Mouse (Mus musculus): Measurements from ENCODE around the gene Papss1. TPM values are rescaled to one million over a fixed set of nuclear protein-coding genes. Genes with fewer than 3 reads are reported as not detected.

Gene Papss1
- polyA plus RNA-seq, 1 experiment: 48.7 TPM

DNA sequence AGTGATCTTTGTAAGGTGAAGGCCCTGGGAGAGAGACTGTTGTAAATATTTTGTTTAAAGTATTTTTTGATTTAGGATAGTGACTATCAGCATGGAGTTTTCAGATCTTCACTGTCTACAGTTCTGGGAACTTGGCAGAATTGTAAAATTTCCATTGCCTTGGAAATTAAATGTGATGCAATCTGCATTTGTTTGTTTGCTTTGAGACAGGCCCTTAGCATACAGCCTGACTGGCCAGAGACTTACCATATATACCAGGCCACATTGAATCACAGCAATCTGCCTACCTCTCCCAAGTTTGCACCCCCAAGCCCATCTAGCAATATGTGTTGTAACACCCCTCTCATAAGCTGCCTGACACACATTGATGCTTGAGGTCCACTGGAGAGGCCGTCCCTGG lies 36.8 kb downstream of the Papss1 start:
- Histone ChIP-seq H3K4me3 (no peak overlapping the region), H3K36me3 (ENCODE audit: control insufficient read depth, insufficient read depth) (peaks cover 12% of the 10 kb centered on the region), H3K4me2 (ENCODE audit: low read depth) (no peak overlapping the region), H3K27me3 (ENCODE audit: control insufficient read depth, insufficient read depth, insufficient read length) (no peaks in the 10 kb centered on the region), H3ac (ENCODE audit: control insufficient read depth, insufficient read length) (no peak overlapping the region), H3K79me2 (ENCODE audit: control insufficient read depth, insufficient read depth) (no peaks in the 10 kb centered on the region)
- TF ChIP-seq CEBPB (IDR thresholded peaks at IDR 0.05; ENCODE audit: insufficient read depth, poor library complexity, severe bottlenecking): no peak
- TF ChIP-seq E2F4 (IDR thresholded peaks at IDR 0.05; ENCODE audit: insufficient read depth): no peak
- no peak for TF ChIP-seq MYOD1 (IDR thresholded peaks at IDR 0.05; ENCODE audit: control insufficient read depth in 1 of 3, insufficient read length in 2 of 3, low read depth in 2 of 3)
- TF ChIP-seq TCF12 (IDR thresholded peaks at IDR 0.05; ENCODE audit: insufficient read depth, poor library complexity, severe bottlenecking): no peak
- TF ChIP-seq MYOG (IDR thresholded peaks at IDR 0.05; ENCODE audit: control insufficient read depth in 1 of 3, insufficient read depth in 1 of 3, insufficient read length in 2 of 3, low read depth in 2 of 3): no peak
- no peak for TF ChIP-seq REST (IDR thresholded peaks at IDR 0.05; ENCODE audit: insufficient read depth, insufficient read length)
- no peak for TF ChIP-seq POLR2AphosphoS2 (IDR thresholded peaks at IDR 0.05; ENCODE audit: insufficient read length, low read depth)
- TF ChIP-seq TCF3 (IDR thresholded peaks at IDR 0.05; ENCODE audit: insufficient read length, low read depth): no peak
- no peak for TF ChIP-seq MAX (IDR thresholded peaks at IDR 0.05; ENCODE audit: low read depth)
- TF ChIP-seq SRF (IDR thresholded peaks at IDR 0.05; ENCODE audit: control insufficient read depth, insufficient read length, low read depth): no peak
- no peak for TF ChIP-seq POLR2A (IDR thresholded peaks at IDR 0.05; ENCODE audit: insufficient read length, low read depth)
- TF ChIP-seq USF1 (IDR thresholded peaks at IDR 0.05; ENCODE audit: low read depth): no peak

GRCm38 (mm10) chr3:131602995-131603414 lies 38.4 kb downstream of the Papss1 start:
- no peaks in the 10 kb centered on the region for H3K27me3 ChIP-seq (ENCODE audit: control insufficient read depth, insufficient read depth, insufficient read length)
- H3K4me2 ChIP-seq (ENCODE audit: low read depth): no peak overlapping the region
- H3K4me3 ChIP-seq: no peak overlapping the region
- no peaks in the 10 kb centered on the region for H3K79me2 ChIP-seq (ENCODE audit: control insufficient read depth, insufficient read depth)
- peaks cover 24% of the 10 kb centered on the region for H3K36me3 ChIP-seq (ENCODE audit: control insufficient read depth, insufficient read depth)
- TF ChIP-seq USF1 (IDR thresholded peaks at IDR 0.05; ENCODE audit: low read depth) (no peak), TCF3 (IDR thresholded peaks at IDR 0.05; ENCODE audit: insufficient read length, low read depth) (no peak), MAX (IDR thresholded peaks at IDR 0.05; ENCODE audit: low read depth) (no peak), SRF (IDR thresholded peaks at IDR 0.05; ENCODE audit: control insufficient read depth, insufficient read length, low read depth) (no peak), REST (IDR thresholded peaks at IDR 0.05; ENCODE audit: insufficient read depth, insufficient read length) (no peak), E2F4 (IDR thresholded peaks at IDR 0.05; ENCODE audit: insufficient read depth) (no peak), MYOD1 (IDR thresholded peaks at IDR 0.05; ENCODE audit: control insufficient read depth in 1 of 3, insufficient read length in 2 of 3, low read depth in 2 of 3) (no peak)
- no peak overlapping the region for H3ac ChIP-seq (ENCODE audit: control insufficient read depth, insufficient read length)

DNA sequence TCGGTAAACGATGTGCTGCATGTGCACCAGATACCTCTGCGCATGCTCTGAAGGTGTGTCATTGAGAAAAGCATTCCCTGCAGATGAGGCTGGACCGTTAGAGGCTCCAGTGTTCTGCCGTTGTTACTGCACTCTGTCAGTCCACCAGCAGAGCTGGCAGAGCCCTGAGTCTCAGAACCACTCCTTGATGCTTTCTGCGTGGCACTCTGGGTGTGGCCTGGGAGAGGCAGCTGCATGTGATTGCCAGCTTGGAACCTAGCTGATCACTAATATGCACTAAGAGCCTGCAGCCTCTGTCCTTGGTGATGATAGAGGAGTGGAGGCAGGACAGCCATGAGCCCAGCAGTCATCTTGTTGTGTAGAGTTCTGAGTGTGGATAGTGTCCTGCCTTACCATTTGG lies 43.5 kb downstream of the Papss1 start:
- Histone ChIP-seq H3K4me2 (ENCODE audit: low read depth) (no peak overlapping the region), H3ac (ENCODE audit: control insufficient read depth, insufficient read length) (no peak overlapping the region), H3K36me3 (ENCODE audit: control insufficient read depth, insufficient read depth) (peaks cover 26% of the 10 kb centered on the region), H3K79me2 (ENCODE audit: control insufficient read depth, insufficient read depth) (no peaks in the 10 kb centered on the region), H3K27me3 (ENCODE audit: control insufficient read depth, insufficient read depth, insufficient read length) (no peaks in the 10 kb centered on the region), H3K4me3 (no peak overlapping the region)
- TF ChIP-seq MYOG (IDR thresholded peaks at IDR 0.05; ENCODE audit: control insufficient read depth in 1 of 3, insufficient read depth in 1 of 3, insufficient read length in 2 of 3, low read depth in 2 of 3): no peak
- TF ChIP-seq POLR2A (IDR thresholded peaks at IDR 0.05; ENCODE audit: insufficient read length, low read depth): no peak
- no peak for TF ChIP-seq MYOD1 (IDR thresholded peaks at IDR 0.05; ENCODE audit: control insufficient read depth in 1 of 3, insufficient read length in 2 of 3, low read depth in 2 of 3)
- no peak for TF ChIP-seq MAX (IDR thresholded peaks at IDR 0.05; ENCODE audit: low read depth)
- TF ChIP-seq CEBPB (IDR thresholded peaks at IDR 0.05; ENCODE audit: insufficient read depth, poor library complexity, severe bottlenecking): no peak
- TF ChIP-seq TCF3 (IDR thresholded peaks at IDR 0.05; ENCODE audit: insufficient read length, low read depth): no peak
- no peak for TF ChIP-seq E2F4 (IDR thresholded peaks at IDR 0.05; ENCODE audit: insufficient read depth)
- no peak for TF ChIP-seq POLR2AphosphoS2 (IDR thresholded peaks at IDR 0.05; ENCODE audit: insufficient read length, low read depth)
- TF ChIP-seq TCF12 (IDR thresholded peaks at IDR 0.05; ENCODE audit: insufficient read depth, poor library complexity, severe bottlenecking): no peak
- no peak for TF ChIP-seq SRF (IDR thresholded peaks at IDR 0.05; ENCODE audit: control insufficient read depth, insufficient read length, low read depth)
- TF ChIP-seq REST (IDR thresholded peaks at IDR 0.05; ENCODE audit: insufficient read depth, insufficient read length): no peak
- no peak for TF ChIP-seq USF1 (IDR thresholded peaks at IDR 0.05; ENCODE audit: low read depth)

DNA sequence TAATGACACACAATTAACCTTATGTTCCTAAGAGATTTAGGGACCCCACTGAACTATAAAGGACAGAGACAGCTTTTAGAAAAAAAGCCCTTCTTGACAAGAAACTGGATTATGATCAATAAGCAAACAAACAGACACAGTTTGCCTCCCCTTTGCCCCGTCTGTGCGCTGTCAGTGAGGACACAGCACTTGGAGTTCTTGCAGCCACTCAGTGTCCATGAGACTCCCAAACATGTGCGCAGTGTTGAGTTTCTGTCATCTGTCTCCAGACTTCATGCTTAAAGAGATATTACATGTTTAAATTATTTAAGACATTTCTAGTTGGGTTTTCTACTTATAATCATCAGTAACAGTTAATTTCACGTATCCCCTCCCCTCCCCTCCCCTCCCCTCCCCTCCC lies 45.1 kb downstream of the Papss1 start:
- Histone ChIP-seq H3K27me3 (ENCODE audit: control insufficient read depth, insufficient read depth, insufficient read length) (no peaks in the 10 kb centered on the region), H3ac (ENCODE audit: control insufficient read depth, insufficient read length) (no peak overlapping the region), H3K4me2 (ENCODE audit: low read depth) (no peak overlapping the region), H3K79me2 (ENCODE audit: control insufficient read depth, insufficient read depth) (no peaks in the 10 kb centered on the region), H3K36me3 (ENCODE audit: control insufficient read depth, insufficient read depth) (peaks cover 26% of the 10 kb centered on the region), H3K4me3 (no peak overlapping the region)
- TF ChIP-seq USF1 (IDR thresholded peaks at IDR 0.05; ENCODE audit: low read depth) (no peak), POLR2A (IDR thresholded peaks at IDR 0.05; ENCODE audit: insufficient read length, low read depth) (no peak), REST (IDR thresholded peaks at IDR 0.05; ENCODE audit: insufficient read depth, insufficient read length) (no peak), MYOD1 (IDR thresholded peaks at IDR 0.05; ENCODE audit: control insufficient read depth in 1 of 3, insufficient read length in 2 of 3, low read depth in 2 of 3) (no peak), E2F4 (IDR thresholded peaks at IDR 0.05; ENCODE audit: insufficient read depth) (no peak), TCF3 (IDR thresholded peaks at IDR 0.05; ENCODE audit: insufficient read length, low read depth) (no peak), CEBPB (IDR thresholded peaks at IDR 0.05; ENCODE audit: insufficient read depth, poor library complexity, severe bottlenecking) (no peak), MYOG (IDR thresholded peaks at IDR 0.05; ENCODE audit: control insufficient read depth in 1 of 3, insufficient read depth in 1 of 3, insufficient read length in 2 of 3, low read depth in 2 of 3) (no peak)

DNA sequence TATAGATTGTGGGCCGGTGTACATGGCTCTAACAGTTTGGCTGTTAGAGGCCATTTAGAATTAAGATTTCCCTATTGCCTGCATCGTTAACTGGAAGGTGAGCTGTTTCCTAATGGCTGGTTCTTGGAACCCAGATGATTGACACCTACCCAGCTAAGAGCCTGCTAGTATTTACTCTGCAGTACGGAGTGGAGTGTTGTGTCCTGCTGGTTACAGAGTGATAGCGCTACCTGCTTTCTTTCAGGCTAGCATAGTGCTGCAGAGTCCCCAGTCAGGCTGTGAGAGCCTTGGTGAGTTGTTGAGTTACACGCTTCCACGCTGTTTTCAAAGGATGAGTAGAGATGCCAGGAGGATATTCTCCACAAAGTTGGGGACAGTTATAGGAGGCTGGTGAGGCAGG lies 46.0 kb downstream of the Papss1 start:
- Histone ChIP-seq H3K4me2 (ENCODE audit: low read depth) (no peak overlapping the region), H3ac (ENCODE audit: control insufficient read depth, insufficient read length) (no peak overlapping the region), H3K36me3 (ENCODE audit: control insufficient read depth, insufficient read depth) (peaks cover 26% of the 10 kb centered on the region), H3K27me3 (ENCODE audit: control insufficient read depth, insufficient read depth, insufficient read length) (no peaks in the 10 kb centered on the region), H3K4me3 (no peak overlapping the region), H3K79me2 (ENCODE audit: control insufficient read depth, insufficient read depth) (no peaks in the 10 kb centered on the region)
- TF ChIP-seq CEBPB (IDR thresholded peaks at IDR 0.05; ENCODE audit: insufficient read depth, poor library complexity, severe bottlenecking) (no peak), POLR2AphosphoS2 (IDR thresholded peaks at IDR 0.05; ENCODE audit: insufficient read length, low read depth) (no peak), MYOD1 (IDR thresholded peaks at IDR 0.05; ENCODE audit: control insufficient read depth in 1 of 3, insufficient read length in 2 of 3, low read depth in 2 of 3) (no peak)

All from myocyte (in vitro differentiated cells).